Mouse (Mus musculus): ENCODE results near the gene Stx5a.

Stx5a gene

DNA sequence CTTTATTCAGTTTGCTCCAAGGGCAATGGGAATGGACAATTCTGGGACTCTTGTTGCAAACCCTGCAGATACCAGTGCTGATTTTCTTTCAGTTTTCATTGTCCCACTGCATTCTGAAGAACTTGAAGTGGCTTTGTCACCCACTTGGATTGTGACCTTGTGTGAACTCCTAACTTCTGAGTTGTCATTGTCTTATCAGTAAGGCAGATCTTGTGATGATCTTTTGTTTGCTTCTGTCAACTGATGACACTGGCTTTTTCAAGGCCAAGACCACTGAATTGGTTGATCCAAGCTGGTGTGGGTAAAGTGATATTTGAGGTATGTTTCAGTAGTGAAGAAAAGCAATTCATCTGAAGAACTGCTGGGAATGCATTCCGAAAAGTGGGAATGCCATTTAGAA, 4.2 kb downstream of the Stx5a start:
- DNase-seq (ENCODE audit: low spot score), result no peak

DNA sequence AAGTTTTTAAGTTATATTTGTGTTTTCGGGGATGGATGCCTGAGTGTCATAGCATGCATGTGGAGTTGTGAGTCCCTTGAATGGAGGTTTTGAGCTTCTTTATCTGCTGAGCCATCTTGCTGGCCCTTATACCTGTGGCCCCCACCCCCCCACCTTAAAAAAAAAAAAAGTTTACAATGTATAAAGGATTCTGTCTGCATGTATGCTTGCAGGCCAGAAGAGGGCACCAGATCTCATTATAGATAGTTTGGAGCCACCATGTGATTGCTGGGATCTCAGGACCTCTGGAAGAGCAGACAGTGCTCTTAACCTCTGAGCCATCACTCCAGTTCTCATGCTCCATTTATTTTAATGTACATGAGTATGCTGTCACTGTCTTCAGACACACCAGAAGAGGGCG, 6.2 kb downstream of the Stx5a start:
- no peak for DNase-seq (ENCODE audit: low spot score)

DNA sequence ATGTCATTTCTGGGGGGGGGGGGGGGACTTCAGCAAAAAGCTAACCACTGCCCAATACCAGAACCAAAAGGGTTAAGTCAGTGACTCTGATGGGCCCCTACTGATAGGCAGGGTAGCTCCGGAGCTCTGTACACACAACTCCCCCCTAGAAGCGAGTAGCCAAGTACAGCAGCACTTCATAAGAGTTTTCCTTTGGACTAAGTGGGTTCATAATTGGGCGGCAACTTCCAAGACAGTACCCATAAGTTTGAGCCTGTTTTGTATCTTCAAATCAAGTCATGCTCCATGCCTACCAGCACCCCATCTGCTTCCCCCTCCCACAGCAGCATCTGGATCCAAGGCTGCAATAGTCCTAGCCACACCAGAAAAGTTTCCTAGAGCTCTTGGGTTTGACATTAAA, 14.4 kb downstream of the Stx5a start:
- no peak for DNase-seq (ENCODE audit: low spot score)

DNA sequence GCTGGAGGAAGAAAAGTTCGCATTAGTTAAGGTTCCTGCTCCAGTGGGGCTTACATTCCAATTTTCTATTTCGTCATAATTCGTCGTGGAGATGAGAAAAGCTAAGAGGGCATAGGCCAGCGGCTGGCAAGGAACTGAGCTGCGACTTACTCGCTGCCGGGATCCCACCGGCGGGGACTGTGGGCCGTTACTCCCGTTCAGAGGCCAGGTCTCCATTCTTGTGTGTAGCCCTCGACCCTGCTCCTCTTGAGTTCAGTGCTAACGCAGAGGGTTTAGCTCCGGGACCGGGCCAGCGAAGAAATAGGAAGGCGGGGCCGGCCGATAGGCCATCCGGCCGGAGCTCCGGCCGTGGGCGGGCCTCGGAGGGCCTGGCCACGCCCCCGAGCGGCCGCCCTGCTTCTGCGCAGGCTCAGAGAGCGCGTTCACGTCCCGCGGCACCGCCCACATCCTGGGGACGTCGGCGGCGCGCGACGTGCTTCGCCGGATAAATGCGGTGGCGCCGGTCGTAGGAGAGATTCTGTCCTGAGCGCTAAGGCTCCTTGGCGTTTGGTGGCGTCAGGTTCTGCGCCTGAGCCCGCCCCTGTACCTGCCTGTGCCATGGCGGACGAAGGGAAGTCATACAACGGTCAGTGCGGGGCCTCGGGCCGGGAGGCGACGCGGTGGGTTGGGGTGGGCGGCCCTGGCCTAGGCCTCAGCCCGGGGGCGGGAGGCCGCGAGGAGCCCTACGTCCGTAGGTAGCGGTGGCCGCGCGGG, 15.6 kb downstream of the Stx5a start, which contains the start of gene Nxf1:
Nxf1 (plus strand) TSS at position 439 of the 753 bp plus-strand sequence.
- DNase-seq (ENCODE audit: low spot score), result peak; percentile 97

DNA sequence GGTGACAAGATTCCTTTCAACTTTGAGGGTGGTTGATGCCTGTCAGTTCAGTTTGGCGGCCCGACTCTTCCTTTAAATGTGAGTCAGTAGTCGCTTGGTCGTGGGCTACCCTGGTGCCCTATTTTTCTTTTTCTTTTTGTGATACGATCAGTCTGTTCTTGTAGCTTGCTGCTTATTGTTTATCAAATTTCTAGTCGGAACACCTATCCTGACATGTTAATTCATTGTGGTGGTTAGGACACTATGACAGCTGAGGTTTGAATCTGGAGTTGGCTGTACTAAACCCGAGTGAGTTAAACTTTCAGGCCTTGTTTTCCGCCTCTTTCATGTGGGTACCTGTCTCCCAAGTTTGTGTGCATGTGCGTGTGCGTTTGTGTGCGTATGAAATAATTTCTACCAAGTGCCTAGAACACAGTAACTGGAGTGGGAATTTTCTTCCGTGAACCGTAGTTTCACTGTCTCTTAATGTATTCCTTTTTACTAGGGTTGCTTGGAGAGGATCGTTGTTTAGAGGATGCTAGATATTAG, 16.3 kb downstream of the Stx5a start:
- DNase-seq (ENCODE audit: low spot score), result no peak

DNA sequence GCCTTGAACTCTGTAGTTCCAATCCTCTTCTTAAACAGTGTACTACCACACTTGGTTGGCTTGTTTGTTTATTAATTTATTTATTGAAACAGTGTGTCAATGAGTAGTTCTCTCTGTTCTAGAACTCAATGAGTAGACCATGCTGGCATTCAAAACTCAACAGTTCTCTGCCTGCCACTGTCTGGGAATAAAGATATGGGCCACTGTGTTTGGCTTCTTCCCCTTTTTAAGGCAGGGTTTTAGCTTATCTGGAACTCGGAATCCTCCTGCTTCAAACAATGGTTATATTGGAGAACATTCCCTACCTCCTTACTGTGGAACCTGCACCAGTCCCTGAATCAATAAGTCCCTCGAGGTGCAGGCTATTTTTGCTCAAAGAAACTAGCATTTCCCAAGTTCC, 17.7 kb downstream of the Stx5a start:
- no peak for DNase-seq (ENCODE audit: low spot score)

DNA sequence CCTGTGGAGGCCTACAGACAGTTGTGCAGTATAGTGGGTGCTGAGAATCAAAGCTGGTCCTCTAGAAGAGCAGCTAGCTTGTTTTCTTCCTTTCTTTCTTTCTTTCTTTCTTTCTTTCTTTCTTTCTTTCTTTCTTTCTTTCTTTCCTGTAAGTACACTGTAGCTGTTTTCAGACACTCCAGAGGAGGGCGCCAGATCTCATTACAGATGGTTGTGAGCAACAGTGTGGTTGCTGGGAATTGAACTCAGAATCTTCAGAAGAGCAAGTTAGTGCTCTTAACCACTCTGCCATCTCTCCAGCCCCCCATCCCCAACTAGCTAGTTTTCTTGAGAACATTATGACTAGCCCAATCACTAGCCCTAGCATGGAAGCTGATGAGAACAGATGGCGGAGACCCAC, 19.5 kb downstream of the Stx5a start:
- no peak for DNase-seq (ENCODE audit: low spot score)

DNA sequence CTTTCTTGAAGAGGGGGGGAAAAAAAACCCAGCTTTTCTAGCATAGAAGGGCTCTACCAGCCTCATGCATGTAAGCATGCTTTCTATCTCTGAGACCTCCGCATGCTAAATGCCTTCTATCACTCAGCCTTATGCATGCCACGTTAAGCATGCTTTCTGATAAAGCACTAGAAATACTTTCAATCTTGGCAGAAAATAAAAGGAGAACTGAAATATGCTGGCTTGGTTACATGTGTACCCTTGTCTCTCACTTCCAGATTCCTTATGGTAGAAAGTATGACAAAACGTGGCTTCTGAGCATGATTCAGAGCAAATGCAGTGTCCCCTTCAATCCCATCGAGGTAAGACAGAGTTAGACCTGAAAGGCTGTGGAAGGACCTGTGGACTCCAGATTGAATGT, 22.1 kb downstream of the Stx5a start:
- DNase-seq (ENCODE audit: low spot score), result no peak

DNA sequence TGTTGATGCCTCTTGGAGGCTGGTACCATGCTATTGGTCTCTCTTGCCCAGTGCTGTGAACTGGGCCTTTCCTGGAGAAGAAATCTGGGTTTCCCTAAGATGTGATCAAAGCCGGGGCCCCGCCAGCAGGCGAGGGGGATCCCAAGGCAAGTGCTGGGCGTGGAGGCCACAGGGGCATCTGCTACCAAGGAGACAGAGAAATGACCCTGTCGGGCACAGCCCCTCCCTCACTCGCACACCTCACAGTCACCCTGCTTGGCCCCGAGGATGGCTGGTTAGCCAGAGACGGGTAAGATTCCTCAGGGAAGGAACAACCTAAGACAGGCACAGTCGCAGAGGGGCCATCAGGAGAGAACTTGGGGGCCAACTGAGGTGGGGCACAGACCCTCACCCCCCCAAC, 24.3 kb downstream of the Stx5a start:
- no peak for DNase-seq (ENCODE audit: low spot score)

DNA sequence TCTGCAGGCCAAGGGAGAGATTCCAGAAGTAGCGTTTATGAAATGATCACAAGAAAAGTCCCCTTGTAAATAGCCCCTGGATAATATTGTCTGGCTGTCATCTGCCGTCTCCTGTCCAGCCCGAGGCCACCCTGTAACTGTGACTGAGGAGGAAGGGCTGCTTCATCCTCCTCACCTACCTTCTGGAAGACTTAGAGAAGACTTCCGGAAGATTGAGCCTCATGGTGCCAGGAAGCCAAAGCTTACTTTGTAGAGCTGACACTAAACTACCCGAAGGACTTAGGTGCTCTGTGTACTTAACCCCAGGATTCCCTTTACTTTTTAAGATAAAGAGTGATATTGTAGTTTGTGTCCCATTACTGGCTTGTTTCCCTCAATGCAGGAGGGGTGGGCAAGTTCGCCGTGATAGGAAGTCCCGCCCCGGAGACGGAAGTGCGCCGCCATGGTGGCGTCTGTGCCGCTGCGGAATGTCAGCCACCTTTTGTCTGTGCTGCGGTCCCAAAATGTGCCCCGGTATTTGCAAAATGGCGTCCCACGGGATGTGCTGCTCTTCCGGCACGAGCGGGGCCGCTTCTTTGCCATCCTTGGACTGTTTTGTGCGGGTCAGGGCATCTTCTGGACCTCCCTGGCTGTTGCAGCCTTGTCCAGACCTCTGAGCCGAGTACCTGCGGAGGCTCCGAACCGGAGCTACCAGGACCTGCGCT, 29.5 kb downstream of the Stx5a start, which contains the start of gene Tmem223:
Tmem223 (plus strand) TSS at position 430 of the 704 bp plus-strand sequence.
- DNase-seq (ENCODE audit: low spot score), result peak; percentile 87

DNA sequence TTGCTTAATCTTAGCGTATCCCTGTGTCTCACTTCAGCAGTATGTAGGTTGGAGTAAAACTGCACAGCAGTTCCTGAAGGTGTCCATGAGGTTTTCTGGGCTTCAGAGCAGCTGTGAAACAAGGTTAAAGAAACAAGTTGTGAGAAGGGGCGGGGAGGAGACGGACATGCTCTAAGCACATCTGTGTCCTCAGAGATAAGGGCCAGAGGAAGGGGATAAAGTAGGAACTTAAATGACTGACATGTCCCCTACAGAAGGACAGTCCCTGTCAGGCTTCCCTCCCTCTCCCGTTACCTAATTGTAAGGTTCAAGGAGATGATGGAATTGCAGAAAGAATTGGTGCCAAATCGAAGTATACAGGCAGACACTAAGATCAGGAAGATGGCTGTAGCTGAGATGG, 31.8 kb downstream of the Stx5a start:
- no peak for DNase-seq (ENCODE audit: low spot score)

DNA sequence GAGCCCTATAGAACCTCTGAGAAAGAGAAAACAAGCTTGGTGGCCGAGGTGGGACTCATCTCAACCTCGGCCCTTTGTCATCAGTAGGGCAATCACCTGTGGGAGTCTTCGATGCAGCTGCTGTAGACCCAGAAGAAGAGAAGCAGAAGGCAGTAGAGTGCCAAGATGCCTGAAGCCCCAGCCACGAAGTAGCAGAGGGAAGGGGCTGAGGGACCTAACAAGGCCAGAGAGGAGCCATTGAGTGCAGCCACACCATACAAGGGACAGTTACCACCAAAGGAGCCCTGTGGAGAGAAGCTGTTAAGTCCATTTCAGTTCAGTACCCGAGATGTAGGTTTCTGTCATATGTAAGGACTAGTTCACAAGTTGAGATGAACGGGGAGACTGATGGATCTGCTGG, 32.2 kb downstream of the Stx5a start:
- peak; percentile 16 for DNase-seq (ENCODE audit: low spot score)

DNA sequence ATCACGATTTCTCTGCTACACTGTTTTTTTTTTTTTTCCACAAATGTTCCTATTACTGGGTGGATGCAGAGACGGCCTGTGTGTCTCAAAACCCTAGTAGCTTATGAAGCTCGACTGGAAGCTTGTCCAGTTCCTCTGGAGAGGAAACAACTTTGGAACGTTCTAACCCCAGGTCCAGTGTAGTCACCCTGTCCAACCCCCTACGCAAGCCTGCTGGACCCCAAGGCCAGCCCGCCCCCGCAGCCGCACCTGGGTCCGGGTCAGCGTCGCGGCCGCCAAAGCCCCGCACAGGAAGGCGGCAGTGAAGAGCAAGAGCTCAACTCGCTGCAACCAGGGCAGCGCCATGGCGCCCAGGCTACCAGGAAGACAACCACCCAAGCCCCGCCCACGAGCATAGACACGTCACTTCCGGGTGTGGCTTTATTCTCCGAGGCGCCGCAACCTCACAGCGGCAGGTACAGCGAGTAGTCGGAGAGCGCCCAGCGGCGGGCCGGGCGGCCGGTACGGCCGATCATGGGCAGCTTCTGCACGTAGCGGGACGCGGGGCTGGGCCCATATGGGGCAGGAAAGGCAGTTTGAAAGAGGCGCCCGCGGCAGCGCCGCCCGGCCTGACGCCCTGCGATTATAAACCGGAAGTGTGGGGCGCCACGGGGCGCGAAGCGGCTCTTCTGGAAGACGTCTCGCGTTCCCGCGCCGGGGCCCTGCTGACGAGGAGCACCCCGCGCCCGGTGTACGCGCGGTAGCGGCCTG, 33.0 kb downstream of the Stx5a start, which contains the start of gene Tmem179b:
Tmem179b (minus strand) TSS at position 382 of the 750 bp plus-strand sequence.
- peak; percentile 97 for DNase-seq (ENCODE audit: low spot score)

DNA sequence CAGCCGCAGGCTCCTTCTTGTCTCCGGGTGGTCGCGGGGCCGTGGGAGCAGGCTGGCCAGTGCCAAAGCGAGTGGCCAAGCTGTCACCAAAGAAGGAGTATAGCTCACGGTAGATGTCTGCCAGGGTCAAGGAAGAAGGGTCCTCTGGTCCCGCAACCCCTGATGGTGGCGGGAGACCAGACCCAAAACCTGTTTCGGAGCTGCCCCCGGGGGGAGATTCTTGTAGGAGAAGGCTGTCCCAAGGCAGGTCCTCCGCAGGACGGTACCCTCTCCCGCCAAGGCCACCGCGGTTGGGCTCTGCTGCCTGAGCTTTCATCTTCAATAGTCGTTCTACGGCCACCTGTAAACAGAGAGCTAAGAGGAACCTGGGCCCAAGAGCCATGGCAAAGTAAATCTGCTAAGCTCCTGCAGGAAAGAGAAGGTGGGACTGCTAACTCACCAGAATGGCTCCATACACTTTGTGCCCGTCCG, 33.8 kb downstream of the Stx5a start:
- peak; percentile 22 for DNase-seq (ENCODE audit: low spot score)

DNA sequence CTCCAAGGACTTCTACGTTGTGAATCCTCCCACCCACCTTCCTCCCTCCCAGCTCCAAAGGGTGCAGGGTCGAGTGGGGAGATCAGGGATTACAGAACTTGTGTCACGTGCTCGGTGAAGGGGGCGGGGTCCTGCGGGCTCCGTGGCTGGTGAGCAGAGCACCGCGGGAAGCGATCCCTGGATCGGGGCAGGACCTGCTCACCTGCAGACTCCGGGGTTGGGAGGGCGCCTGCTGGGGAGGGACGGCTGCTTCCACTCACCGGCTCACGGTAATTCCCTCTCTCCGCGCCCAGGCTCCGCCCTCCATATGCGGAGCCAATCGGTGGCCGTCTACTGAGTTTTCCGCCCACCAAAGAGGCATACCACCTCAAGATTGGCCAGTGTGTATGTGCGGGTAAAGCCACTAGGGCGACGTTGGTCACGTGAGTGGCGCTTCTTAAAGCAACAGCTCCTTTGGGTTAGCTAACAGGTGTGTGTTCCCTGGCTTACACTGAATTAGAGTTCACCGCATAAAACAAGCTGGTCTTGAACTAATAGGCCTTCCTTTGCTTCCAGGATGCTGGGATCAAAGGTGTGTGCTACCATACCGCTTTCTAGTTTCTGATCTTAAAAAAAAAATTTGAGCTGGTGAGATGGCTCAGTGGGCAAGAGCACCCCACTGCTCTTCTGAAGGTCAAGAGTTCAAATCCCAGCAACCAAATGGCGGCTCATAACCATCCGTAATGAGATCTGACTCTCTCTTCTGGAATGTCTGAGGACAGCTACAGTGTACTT, 45.0 kb downstream of the Stx5a start, which contains the start of gene Taf6l:
Taf6l (minus strand) TSS at position 410 of the 774 bp plus-strand sequence.
- DNase-seq (ENCODE audit: low spot score), result peak; percentile 97

DNA sequence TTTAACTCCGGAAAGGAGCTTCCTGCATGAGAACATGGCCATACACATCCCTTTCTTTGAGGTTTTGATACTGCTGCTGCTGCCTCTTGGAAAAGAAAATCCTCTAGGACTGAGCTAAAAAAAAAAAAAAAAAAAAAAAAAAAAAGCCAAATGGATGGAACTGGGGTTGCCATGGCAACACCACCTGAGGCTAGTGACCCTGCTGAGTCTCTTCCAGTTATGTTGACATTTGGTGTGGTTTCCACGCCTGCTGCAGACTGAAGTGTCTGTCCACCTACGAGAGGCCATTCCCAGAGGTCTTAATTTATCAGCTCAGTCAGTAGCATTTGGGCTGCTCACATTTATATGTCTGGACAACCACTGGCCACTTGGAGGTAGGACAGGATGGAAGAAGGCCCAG, 47.3 kb downstream of the Stx5a start:
- peak; percentile 66 for DNase-seq (ENCODE audit: low spot score)

DNA sequence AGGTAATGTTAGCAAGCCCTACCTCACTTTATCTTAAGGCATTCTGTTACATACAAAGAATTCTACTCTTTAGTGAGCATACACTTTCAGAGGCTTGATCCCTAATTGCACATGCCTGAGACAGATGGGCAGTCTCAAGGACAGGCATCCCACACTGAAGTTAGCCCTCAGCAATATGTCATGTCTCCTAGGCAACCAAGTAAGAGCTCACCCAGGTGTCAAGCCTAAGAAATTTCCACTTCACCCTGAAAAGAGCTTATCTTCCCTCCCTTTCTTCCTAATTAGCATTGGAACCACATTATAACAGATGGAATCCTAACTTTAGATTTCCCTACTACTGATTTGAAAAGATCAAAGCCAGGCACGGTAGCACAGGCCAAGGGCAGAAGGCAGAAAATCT, 48.0 kb downstream of the Stx5a start:
- DNase-seq (ENCODE audit: low spot score), result no peak

DNA sequence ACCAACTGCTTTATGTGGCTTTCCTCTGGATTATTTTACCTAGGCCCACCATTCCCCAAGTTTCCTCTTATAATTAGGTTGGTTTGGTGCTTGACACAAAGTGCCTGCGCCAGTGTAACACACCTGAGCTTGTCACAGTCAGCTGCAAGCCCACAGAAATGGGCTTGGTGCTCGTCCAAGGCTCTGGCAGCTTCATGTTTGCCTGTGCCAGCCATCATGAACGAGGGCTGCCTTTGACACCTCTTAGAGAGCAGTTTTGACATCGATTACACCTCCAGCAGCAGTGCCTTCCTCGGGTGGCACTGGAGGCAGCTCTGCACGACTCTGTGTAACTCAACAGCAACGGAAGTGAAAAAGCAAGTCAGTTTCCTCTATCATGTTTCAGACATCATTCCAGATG, 49.0 kb downstream of the Stx5a start:
- no peak for DNase-seq (ENCODE audit: low spot score)

DNA sequence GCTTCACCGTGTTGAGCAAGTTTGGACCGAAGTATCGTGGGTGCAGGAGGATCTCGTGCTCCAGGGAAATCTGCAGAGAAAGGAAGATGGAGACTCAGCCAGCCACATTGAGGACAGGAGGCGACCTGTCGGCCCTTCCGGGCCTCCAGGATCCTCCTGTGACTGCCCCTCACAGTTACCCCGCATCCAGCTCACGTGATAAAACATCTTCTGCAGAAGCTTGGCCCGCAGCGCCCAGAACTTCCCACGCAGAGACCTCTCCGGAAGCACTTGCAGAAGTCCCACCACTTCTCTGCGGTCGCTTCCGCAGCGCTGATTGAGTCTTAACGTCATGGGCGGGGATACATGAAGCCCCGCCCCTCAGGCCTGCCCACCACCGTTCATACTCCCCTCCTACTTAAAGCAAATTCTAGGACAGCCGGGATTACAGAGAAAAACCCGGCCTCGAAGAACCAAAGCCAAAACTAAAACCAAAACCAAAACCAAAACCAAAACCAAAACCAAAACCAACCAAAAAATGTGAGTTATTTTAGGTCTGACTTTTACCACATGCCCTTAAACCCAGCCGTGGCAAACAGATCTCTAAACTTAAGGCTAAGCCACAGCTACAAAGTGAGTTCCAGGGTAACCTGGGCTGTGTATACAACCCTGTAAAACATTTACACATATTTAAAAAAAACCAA, 57.2 kb downstream of the Stx5a start, which contains the start of gene Polr2g:
Polr2g (minus strand) TSS at position 314 of the 683 bp plus-strand sequence.
- DNase-seq (ENCODE audit: low spot score), result peak; percentile 93

DNA sequence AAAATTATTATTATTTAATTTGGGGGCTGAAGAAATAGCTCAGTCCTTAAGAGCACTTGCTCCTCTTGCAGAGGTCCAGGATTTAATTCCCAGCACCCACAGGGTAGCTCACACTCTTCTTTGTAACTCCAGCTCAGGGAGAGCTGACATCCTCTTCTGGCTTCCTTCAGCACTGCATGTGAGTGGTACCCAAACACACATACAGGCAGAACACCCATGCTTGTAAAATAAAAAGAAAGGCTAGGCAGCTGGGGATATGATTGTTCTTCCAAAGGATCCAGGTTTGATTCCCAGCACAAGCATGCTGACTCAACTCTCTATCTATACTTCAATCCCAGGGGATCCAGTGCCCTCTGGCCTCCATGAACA, 57.7 kb downstream of the Stx5a start:
- no peak for DNase-seq (ENCODE audit: low spot score)

Measured in embryo, embryonic 10 days (tissue).